Mouse (Mus musculus) kidney, postnatal 10 days (tissue): Measurements from ENCODE around the gene Gzmk.

Source experiments
- DNase-seq: peaks from one replicate; pipeline ENCODE4 v3.0.0; 2021; ENCODE audit warnings: mixed read lengths

Gene Gzmk

DNA sequence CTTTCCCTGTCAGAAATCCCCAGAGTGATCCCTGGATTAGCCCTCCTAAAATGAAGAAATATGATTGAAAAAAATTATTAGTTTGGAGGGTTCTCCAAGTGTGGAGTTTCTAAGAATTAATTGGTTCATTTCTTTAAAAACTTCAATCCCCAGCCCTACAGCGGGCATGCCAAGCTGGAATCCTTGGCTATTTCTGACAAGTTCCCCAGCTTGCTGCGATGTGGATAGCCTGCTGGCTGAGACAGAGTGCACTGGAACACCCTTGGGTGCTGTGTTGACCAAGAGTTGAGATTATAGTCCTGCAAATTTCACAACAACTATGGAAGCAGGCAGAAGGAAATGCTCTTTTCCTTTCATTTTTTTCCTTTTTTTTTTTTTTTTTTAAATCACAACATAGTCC, 24.1 kb downstream of the Gzmk start:
- DNase-seq, result no peak

DNA sequence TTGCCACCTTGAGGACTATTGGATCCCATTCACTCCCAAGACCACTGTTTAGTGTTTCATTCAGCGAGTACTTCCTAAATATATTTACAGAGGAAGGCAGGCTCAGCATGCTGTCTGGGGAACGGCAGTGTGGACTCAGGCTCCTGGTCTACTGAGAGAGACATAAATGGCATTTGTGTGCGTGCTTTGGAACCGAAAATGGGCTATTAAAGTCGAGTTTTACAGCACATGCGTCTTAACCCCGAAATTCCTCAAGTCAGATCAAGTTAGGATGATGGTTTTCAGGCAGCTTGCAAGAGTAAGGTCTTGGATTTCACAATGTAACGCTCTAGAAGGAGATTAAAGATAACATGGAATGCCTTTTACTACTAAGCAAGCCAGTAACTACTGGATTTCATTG, 25.0 kb downstream of the Gzmk start:
- no peak for DNase-seq

- DNase-seq, result no peak
Observed at GRCm38 (mm10) chr13:113199331-113199730, 26.4 kb downstream of the Gzmk start.

GRCm38 (mm10) chr13:113197872-113198502, 27.7 kb downstream of the Gzmk start:
- DNase-seq, result no peak

DNA sequence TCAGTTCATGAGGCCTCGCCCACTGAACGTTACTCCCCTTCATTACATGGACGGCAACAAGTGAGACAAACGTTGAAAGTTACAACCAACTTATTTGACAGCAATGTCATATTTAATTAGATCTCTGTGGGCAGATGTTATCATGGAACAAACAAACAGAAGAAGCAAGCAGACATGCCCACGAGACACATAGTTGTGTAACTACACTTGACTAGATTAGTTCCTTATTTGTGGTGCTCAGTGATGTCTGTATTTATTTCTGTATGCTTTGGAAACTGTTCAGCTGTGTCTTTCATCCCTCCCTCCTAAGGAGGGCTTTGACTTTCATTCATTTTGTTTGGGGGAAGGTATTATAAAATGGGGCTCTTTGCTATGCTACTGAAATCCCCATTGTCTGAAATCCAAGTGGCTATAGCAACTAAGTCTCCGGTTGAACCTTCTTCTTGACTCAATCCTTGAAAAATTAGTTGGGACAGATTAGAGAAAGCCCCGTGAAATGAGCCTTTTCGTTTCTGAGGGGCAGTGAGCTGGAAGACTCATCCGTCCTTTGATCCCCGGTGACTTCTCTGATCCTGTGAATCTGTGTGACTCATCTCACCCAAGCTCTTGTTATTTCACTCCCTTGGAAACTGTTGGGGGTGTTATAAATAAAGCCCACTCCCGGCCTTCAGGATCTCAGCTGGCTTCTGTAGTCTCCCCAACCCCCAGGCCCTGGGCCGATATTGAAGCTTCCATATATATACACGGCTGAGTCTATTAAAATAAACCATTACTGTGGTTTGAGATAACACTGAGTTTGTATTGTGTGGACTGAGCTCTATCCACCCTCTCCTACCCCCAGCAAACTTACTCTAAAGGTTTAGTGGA, 28.7 kb downstream of the Gzmk start:
- DNase-seq, result no peak

- DNase-seq, result no peak
Observed at GRCm38 (mm10) chr13:113183720-113184119, 42.0 kb downstream of the Gzmk start.

DNA sequence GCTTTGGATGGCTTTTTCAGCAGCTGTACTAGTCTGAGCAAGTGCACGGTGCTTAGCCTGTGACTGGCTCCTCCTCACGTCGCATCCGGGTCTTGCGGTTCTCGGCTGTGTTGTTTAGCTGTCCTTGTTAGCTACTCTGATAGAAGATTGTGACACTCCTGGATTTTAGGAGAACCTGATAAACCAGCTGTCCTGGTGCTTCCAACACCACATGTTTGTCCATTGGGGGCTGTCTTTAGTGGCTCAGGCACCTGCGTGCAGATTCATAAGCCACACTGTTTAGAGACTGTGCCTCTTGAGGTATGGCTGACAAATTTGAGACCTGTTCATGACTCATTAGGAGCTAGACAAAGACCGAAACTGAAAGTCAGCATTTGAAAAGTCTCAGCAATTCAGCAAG, 42.4 kb downstream of the Gzmk start:
- DNase-seq, result no peak

DNA sequence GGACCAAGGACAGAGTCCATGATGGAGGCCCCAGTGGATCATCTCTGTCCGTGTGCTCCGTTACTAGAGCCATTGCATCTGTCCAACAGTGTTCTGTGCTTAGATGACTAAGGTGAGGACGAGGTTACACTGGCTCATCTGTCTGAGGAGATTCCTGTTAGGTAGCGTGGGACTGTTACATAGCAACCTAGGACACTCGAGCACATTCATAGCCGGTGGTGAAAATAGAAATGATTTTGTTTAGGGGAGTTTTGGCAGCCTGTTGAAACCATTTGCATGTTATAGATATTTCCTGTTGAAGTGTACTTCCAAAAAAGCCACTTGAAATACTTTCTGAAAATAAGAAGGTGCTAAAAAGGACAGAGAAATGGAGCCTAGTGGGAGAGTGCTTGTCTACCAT, 51.5 kb downstream of the Gzmk start:
- no peak for DNase-seq

DNA sequence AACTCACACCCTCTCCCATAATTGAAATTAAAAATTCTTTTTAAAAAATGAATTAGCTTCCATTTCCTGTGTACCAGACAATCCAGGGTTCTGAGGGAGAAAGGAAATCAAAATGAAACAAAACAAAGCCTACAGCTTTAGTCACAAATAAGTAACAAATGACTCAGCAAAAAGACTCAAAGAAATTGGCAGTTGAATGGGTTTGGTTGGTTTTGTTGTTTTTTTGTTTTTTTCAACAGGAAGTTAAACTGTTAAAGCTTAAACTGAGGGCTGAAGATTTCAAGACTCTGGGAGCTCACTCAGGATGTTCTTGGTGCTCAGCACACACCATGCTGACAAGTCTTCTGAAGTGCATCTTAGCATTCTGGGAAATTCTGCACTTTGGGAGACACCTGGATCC, 55.5 kb downstream of the Gzmk start:
- no peak for DNase-seq

DNA sequence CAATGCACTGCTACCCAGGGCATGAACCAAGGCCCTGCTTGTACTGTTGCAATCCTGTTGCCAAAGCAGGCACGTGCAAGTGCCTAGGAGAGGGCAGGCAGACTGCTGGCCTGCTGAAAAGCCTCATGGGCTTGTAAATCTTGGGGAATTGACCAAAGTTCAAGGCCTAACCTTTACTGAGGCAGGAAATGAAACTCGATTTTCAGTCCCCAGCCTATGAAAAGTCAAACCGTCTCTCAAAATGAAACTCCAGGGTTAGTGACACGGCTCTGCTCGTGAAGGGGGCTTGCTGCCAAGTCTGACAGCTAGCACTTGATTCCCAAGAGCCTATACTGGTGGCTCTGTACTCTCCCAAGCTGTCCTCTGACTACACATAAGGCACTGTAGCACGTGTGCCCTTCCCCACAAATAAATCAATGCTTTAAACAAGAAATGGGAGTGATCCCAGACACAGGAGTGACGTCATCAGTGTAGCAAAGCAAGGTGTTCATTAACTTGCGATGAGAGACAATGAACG, 57.6 kb downstream of the Gzmk start:
- DNase-seq, result no peak

DNA sequence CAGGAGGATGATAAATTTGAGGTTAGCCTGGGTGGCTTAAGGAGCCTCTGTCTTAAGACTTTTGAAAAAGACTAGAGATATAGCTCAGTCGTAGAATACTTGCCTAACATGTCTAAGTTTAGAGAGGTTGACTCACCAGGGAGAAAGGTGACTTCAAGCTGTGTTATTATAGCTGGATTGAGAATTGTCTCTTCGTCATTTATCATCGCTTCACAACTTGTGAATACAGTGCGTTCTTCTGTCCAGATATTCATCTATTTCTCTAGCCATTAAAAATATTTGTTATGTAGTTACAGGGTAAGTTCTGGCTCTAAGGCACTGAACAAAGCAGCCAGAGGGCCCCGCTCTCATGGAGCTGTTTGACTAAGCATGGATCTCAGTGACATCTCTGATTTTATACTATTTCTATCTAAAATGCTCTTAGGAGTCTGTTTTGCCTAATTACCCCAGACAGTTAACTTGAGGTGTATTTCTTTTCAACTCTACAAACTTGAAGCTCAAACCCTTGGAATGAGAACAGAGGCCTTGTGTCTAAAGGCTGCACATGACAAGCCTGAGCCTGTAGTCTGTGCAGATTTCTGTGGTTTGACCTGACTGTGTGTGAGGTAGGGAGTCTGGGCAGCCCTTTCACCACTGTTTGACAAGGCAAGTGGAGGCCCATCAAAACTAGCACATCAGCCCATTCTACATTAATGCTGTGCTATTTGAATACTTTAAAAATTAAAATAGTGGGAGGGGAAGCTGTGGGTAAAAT, 61.3 kb downstream of the Gzmk start:
- no peak for DNase-seq

- DNase-seq, result no peak
Observed at GRCm38 (mm10) chr13:113151556-113151955, 74.2 kb downstream of the Gzmk start.

GRCm38 (mm10) chr13:113139597-113139996, 86.1 kb downstream of the Gzmk start:
- DNase-seq, result no peak

- no peak for DNase-seq
Observed at GRCm38 (mm10) chr13:113129974-113130373, 95.7 kb downstream of the Gzmk start.
